Mouse (Mus musculus) leukemia stem cell, adult 10-12 weeks (primary cell): ENCODE results near the gene Gm10234. TPM values are rescaled to one million over a fixed set of nuclear protein-coding genes. Genes with fewer than 3 reads are reported as not detected.

Experiments
- polyA plus RNA-seq: library from polyadenylated mRNA; stranded (reverse); fragments of >175 nt; gene quantifications from 2 replicates; pipeline ENCODE4 v1.2.3, GENCODE M21; 2012; ENCODE audit warnings: low replicate concordance

Gene Gm10234
- not detected in 2 replicates for polyA plus RNA-seq

DNA sequence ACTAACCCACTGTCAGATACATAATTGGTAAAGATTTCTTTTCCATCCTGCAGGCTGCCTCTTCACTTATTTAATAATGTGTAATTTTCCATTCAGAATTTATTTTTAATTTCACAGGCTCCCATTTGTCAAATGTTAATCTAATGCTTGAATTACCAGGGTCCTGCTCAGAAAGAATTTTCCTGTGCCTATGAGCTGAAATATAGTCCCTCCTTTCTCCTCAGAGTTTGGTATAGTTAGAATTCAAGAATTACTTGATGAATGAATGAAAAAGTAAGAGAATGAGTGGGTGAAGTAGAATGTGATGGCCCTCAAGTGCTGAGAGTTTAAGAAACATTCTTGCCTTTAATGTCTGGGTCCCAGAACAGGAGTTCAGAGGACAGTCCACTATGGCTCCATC lies at the start of gene Gm10234:
TSS of gene Gm10234 (plus strand) at position 301 of the 400 bp plus-strand sequence.

Other genes with a start within 250 kb of the Gm10234 start
- gene Kbtbd8, start 204.9 kb upstream of the Gm10234 start, polyA plus RNA-seq: 1.3 and 1.4 TPM in 2 replicates